Mouse (Mus musculus) hindbrain, embryonic 14.5 days (tissue): ENCODE results near the gene Gli1. TPM values are rescaled to one million over a fixed set of nuclear protein-coding genes. Genes with fewer than 3 reads are reported as not detected.

Source experiments
- ATAC-seq: fragments of 200-750 bp; cut with Nextera tagmentation; 2 replicates; pipeline ENCODE4 v1.8.0; 2017; ENCODE audit warnings: moderate number of reproducible peaks, mild to moderate bottlenecking, moderate TSS enrichment, moderate library complexity; ENCODE audit not compliant: low FRiP score
- DNase-seq: peaks from one replicate; pipeline ENCODE4 v3.0.0-alpha.2; 2015; ENCODE audit warnings: low spot score
- H3K27ac ChIP-seq: fragments of 300-500 bp; sonication (generic); 2 replicates; pipeline ENCODE4 v1.5.1; 2014; ENCODE audit warnings: mild to moderate bottlenecking, moderate library complexity
- H3K27me3 ChIP-seq: fragments of 300-500 bp; sonication (generic); 2 replicates; pipeline ENCODE4 v1.6.1; 2014; ENCODE audit warnings: mild to moderate bottlenecking, low read length, mixed read lengths; ENCODE audit not compliant: control insufficient read depth, insufficient read depth
- H3K36me3 ChIP-seq: fragments of 300-500 bp; sonication (generic); replicated peaks from 2 replicates; pipeline ENCODE4 v1.6.1; 2014; ENCODE audit not compliant: control insufficient read depth, insufficient read depth
- H3K4me1 ChIP-seq: fragments of 300-500 bp; sonication (generic); replicated peaks from 2 replicates; pipeline ENCODE4 v1.6.1; 2014; ENCODE audit warnings: antibody characterized with exemption, low read length, mixed read lengths; ENCODE audit not compliant: control insufficient read depth, insufficient read depth
- H3K4me2 ChIP-seq: fragments of 300-500 bp; sonication (generic); replicated peaks from 2 replicates; pipeline ENCODE4 v1.6.1; 2014; ENCODE audit warnings: mild to moderate bottlenecking, moderate library complexity
- H3K4me3 ChIP-seq: fragments of 300-500 bp; sonication (generic); replicated peaks from 2 replicates; pipeline ENCODE4 v1.5.1; 2014; ENCODE audit warnings: mild to moderate bottlenecking, low read length
- H3K9ac ChIP-seq: fragments of 300-500 bp; sonication (generic); 2 replicates; pipeline ENCODE4 v1.6.1; 2014
- H3K9me3 ChIP-seq: fragments of 300-500 bp; sonication (generic); 2 replicates; pipeline ENCODE4 v1.6.1; 2016; ENCODE audit warnings: low read length; ENCODE audit not compliant: control insufficient read depth
- WGBS: fragments of 180-500 bp; shearing (Covaris S2); extraction: QIAGEN DNeasy Blood & Tissue Kit; methylation state at CpG from one replicate; pipeline ENCODE4 v1.1.7; 2014; 5-methylcytosine and 5-hydroxymethylcytosine counted together
- polyA plus RNA-seq: library from polyadenylated mRNA; unstranded; fragments of >200 nt; fragmentation: Nextera tagmentation; extraction: Ambion mirVana; gene quantifications from 2 replicates; pipeline ENCODE4 v1.2.1, GENCODE M21; 2014

The Gli1 gene
- polyA plus RNA-seq, 1 experiment from 2014 or later: 1.3 TPM

DNA sequence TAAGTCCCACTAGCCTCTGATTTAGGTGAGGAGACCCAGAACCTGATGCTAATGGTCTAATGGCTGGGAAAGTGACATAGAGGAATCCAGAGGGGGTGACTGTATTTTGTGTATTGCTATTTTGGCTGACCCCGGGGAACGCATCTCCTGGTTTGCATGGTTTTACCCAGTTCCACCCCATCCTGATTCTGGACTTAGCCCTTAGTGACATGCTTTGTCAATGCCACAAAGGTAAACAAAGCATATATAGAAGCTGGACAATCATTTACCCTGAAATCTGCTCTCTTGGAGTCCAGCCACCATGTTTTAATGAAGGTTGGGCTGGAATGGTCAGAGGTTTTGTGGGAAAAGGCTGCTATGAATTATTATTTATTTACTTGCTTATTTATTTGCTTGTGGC, 26.5 kb upstream of the Gli1 start:
- no peaks in the 10 kb centered on the region for H3K36me3 ChIP-seq
- DNase-seq (no peak), ATAC-seq (no peak)
- H3K4me1 ChIP-seq: no peaks in the 10 kb centered on the region
- no peaks in the 10 kb centered on the region for H3K9me3 ChIP-seq
- no peak overlapping the region for H3K4me2 ChIP-seq
- no peak overlapping the region for H3K27ac ChIP-seq
- no peak overlapping the region for H3K9ac ChIP-seq
- WGBS: 72% methylated on average over 2 of the region's 2 CpGs
- no peak overlapping the region for H3K4me3 ChIP-seq
- no peaks in the 10 kb centered on the region for H3K27me3 ChIP-seq

DNA sequence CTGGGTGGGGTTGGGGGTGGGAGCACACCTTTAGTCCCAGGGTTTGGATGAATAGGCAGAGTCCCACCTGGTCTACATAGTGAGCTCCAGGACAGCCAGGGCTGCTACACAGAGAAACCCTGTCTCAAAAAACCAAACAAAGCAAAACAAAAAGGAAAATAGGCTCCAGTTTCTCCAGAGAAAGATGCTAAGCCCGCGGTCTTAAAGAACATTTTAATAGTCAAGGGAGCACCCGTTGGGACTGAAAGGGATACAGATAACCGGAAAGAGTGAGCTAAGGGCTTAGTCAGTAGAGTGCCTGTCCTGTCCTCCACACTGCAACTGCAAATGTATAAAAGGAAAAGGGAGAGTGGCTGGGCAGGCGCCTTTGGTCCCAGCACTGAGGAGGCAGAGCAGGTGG, 25.3 kb upstream of the Gli1 start:
- no peak overlapping the region for H3K4me2 ChIP-seq

DNA sequence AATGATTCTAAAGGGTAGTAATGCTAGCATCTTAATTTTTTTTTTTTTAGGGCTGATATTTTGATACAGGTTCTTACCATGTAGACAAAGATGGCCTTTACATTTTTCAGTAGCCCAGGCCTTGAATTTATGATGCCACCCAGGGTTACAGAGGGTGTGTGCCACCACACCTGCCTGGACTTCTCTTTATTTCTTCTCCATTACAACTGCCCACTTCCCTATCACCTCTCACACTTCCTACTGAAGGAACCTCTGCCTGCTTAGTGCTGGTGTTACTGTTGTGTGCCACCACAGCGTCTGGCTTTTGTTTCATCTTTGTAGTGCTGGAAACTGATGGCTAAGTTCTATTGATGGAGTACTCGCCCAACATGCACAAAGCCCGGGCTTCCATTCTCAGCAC, 18.9 kb upstream of the Gli1 start:
- H3K4me2 ChIP-seq: no peak overlapping the region
- H3K9me3 ChIP-seq: no peaks in the 10 kb centered on the region
- H3K27ac ChIP-seq: no peak overlapping the region
- no peaks in the 10 kb centered on the region for H3K27me3 ChIP-seq
- ATAC-seq: no peak
- no peak overlapping the region for H3K9ac ChIP-seq
- DNase-seq: no peak
- H3K36me3 ChIP-seq: no peaks in the 10 kb centered on the region
- WGBS: 89% methylated on average over 3 of the region's 3 CpGs
- no peaks in the 10 kb centered on the region for H3K4me1 ChIP-seq
- no peak overlapping the region for H3K4me3 ChIP-seq

More for the DNA sequence above, 25.3 kb upstream of the Gli1 start:
- ATAC-seq (no peak), DNase-seq (no peak)
- Histone ChIP-seq H3K9ac (no peak overlapping the region), H3K27ac (no peak overlapping the region), H3K27me3 (no peaks in the 10 kb centered on the region), H3K4me1 (no peaks in the 10 kb centered on the region), H3K4me3 (no peak overlapping the region), H3K36me3 (no peaks in the 10 kb centered on the region), H3K9me3 (no peaks in the 10 kb centered on the region)
- WGBS: 75% methylated on average over 5 of the region's 5 CpGs

DNA sequence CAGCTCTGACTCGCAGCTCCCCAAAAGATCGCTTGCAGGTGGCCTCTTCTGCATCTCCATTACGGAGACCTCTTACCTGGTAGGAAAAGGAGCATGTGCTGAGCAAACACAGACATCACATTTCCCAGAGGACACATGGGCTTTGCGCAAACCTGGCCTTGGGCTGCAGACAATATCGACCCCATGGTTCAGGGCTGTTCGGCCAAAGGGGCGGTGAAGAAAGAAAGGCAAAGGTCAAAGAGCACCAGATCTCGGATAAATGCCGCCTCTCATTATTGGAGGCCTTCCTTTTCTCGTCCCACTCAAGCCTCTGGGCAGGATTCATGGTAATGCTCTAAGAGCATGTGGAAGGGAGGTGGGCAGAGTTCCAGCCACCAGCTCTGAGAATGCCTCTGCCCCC, 13.6 kb upstream of the Gli1 start:
- Histone ChIP-seq H3K36me3 (no peaks in the 10 kb centered on the region), H3K4me1 (0 out of 2 replicates have a peak, but pooled peaks cover 3% of the 10 kb centered on the region), H3K9ac (no peak overlapping the region), H3K9me3 (no peaks in the 10 kb centered on the region), H3K4me3 (no peak overlapping the region), H3K27me3 (no peaks in the 10 kb centered on the region), H3K4me2 (no peak overlapping the region), H3K27ac (no peak overlapping the region)
- ATAC-seq: no peak
- DNase-seq: no peak
- WGBS: 49% methylated on average over 10 of the region's 10 CpGs

DNA sequence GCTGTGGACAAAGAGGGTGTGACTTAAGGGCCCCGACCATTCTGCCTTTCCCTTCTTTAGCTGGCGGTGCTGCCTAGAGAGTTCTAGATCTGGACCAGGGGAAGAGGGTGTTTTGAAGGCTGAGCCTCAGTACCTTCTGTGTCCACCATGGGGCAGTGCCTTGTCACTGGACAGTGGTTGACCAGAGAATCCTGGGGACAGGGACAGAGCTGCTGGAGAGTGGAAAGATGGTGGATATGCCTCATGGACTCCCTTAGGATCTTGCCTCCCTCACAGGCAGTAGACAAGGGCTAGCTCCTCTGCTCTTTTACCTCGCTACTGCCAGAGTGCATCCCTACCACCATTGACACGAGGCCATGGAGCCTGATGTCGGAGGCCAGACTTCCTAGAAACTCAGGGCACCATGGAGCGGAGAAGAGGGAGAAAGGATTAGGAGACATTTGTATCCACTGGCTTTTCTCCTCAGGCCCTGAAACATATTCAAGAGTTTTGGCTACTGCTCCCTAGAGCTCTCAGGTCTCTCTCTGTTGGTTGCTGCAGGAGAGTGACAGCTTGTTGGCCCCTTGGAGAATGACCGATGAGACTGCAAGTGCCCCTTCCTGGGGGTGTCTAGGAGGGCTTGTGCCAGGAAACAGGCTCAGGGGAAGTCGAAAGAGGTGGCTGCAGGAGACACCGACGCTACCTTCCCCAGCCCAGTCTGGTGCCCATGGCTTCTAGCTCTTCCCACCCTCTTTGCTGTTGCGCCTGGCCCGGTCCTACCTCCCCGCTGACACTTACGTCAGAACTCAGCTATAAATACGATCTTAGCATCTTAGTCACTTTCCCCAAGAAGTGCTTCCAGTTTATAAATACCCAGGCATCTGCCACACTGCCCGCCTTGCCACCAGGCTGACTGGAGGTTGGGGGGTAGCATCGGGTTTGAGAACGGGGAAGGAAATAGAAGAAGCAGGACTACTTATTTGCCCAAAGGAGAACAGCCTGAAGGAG, 12.4 kb upstream of the Gli1 start, which contains the start of gene Inhbe:
TSS of gene Inhbe (minus strand) at position 503 of the 987 bp plus-strand sequence.
- H3K27ac ChIP-seq: no peak within 1 kb of the TSS
- WGBS: 85% methylated on average over 18 of the region's 18 CpGs
- 0 out of 2 replicates have a peak, but pooled peaks cover 3% of the 10 kb centered on the region for H3K4me1 ChIP-seq
- ATAC-seq: no peak
- DNase-seq: no peak
- no peaks in the 10 kb centered on the region for H3K9me3 ChIP-seq
- H3K36me3 ChIP-seq: no peaks in the 10 kb centered on the region
- H3K27me3 ChIP-seq: no peaks in the 10 kb centered on the region; the same call in 1 of the 2 replicates
- H3K4me2 ChIP-seq: no peak within 1 kb of the TSS
- H3K4me3 ChIP-seq: no peak within 1 kb of the TSS
- H3K9ac ChIP-seq: no peak within 1 kb of the TSS

DNA sequence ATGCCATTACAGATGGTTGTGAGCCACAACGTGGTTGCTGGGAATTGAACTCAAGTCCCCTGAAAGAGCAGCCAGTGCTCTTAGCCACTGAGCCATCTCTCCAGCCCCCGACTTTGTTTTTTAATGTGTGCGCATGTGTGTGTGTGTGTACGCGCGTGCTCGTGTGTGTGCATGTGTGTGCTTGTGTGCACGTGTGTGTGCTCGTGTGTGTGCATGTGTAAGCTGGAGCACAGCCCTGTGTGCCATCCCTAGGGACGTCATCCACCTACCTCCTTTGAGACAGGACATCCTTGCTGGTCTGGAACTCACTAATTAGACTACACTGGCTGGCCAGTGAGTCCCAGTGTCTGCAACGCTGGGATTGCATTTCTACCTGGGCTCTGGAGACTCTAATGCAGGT, 11.0 kb upstream of the Gli1 start:
- 0 out of 2 replicates have a peak, but pooled peaks cover 3% of the 10 kb centered on the region for H3K4me1 ChIP-seq
- DNase-seq (no peak), ATAC-seq (no peak)
- H3K36me3 ChIP-seq: no peaks in the 10 kb centered on the region
- H3K27me3 ChIP-seq: no peaks in the 10 kb centered on the region; the same call in 1 of the 2 replicates
- no peak overlapping the region for H3K27ac ChIP-seq
- no peak overlapping the region for H3K9ac ChIP-seq
- no peaks in the 10 kb centered on the region for H3K9me3 ChIP-seq
- no peak overlapping the region for H3K4me2 ChIP-seq
- H3K4me3 ChIP-seq: no peak overlapping the region
- WGBS: 88% methylated on average over 11 of the region's 11 CpGs

DNA sequence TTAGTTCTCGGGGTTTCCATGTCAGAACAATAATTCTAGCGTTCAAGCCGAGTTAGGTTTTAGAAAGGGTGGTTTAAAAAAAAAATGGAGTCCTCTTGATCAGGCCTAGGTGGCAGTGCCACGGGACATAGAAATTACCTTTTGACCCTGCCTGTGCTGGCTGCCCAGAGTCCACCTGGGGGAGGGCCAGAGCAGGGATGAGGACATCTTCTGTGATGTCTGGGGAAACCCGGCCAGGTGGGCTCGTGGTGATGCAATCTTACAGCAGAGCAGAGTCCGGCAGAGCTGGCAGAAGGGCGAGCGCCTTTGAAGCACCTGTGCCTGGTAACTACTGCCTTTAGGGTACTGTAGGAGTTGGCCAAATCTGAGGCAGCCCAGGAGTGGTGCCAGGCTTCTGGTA, 10.4 kb upstream of the Gli1 start:
- 0 out of 2 replicates have a peak, but pooled peaks cover 3% of the 10 kb centered on the region for H3K4me1 ChIP-seq
- H3K36me3 ChIP-seq: no peaks in the 10 kb centered on the region
- no peak for DNase-seq
- no peak for ATAC-seq
- no peaks in the 10 kb centered on the region; the same call in 1 of the 2 replicates for H3K27me3 ChIP-seq
- 91% methylated on average over 9 of the region's 9 CpGs for WGBS
- no peaks in the 10 kb centered on the region for H3K9me3 ChIP-seq
- no peak overlapping the region for H3K4me2 ChIP-seq
- no peak overlapping the region for H3K4me3 ChIP-seq
- H3K27ac ChIP-seq: no peak overlapping the region
- no peak overlapping the region for H3K9ac ChIP-seq

DNA sequence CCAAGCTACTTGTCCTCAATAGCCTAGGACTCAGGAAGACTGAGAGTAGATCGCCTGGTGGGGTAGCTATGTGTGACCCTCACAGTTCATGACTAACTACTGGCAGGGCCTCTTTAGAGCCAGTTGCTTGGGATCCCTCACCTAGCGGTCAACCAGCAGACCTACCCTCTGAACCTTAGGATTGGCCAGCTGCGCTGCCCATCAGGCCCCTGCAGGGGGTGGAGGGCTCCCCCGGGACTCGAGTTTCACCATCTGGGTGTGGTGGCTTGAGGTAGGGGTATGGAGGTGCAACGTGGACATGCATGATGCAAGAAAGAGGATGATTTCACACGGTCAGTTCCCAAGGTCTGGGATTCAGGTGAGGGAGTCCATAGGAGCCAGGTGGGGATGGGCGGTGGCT, 9.9 kb upstream of the Gli1 start:
- 78% methylated on average over 8 of the region's 8 CpGs for WGBS
- H3K36me3 ChIP-seq: no peaks in the 10 kb centered on the region
- ATAC-seq: no peak

DNA sequence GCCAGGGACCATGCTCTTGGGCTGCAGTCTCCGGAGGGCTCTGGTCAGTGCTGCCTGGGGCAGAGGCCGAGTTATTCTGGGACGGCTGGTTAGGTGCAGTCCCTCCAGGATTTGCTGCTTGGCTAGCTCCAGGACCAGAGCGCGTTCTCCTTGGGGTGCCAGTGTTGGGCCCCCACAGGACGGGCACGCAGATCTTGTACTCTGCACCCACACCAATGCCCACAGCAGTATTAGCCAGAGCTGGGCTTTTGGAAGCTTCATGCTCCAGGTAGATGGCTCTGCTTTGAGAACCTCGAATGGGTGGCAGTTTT, 9.5 kb upstream of the Gli1 start:
- no peak overlapping the region for H3K27ac ChIP-seq
- no peak overlapping the region for H3K4me2 ChIP-seq
- no peaks in the 10 kb centered on the region for H3K9me3 ChIP-seq
- ATAC-seq (no peak), DNase-seq (no peak)
- WGBS: 79% methylated on average over 8 of the region's 8 CpGs
- 0 out of 2 replicates have a peak overlapping the region, but pooled peaks have one; percentile 39 for H3K9ac ChIP-seq
- H3K36me3 ChIP-seq: no peaks in the 10 kb centered on the region
- no peaks in the 10 kb centered on the region; the same call in 1 of the 2 replicates for H3K27me3 ChIP-seq
- 0 out of 2 replicates have a peak, but pooled peaks cover 3% of the 10 kb centered on the region for H3K4me1 ChIP-seq
- H3K4me3 ChIP-seq: no peak overlapping the region

More for the DNA sequence above, 9.9 kb upstream of the Gli1 start:
- H3K4me2 ChIP-seq: no peak overlapping the region
- 0 out of 2 replicates have a peak, but pooled peaks cover 3% of the 10 kb centered on the region for H3K4me1 ChIP-seq
- H3K4me3 ChIP-seq: no peak overlapping the region
- H3K27ac ChIP-seq: no peak overlapping the region
- H3K9me3 ChIP-seq: no peaks in the 10 kb centered on the region
- H3K27me3 ChIP-seq: no peaks in the 10 kb centered on the region; the same call in 1 of the 2 replicates
- H3K9ac ChIP-seq: no peak overlapping the region
- no peak for DNase-seq
